Mouse (Mus musculus): ENCODE measurements around the gene Tmem119. TPM values are rescaled to one million over a fixed set of nuclear protein-coding genes. Genes with fewer than 3 reads are reported as not detected.

The Tmem119 gene
- polyA plus RNA-seq, 1 experiment from 2014 or later = 4.0 TPM

DNA sequence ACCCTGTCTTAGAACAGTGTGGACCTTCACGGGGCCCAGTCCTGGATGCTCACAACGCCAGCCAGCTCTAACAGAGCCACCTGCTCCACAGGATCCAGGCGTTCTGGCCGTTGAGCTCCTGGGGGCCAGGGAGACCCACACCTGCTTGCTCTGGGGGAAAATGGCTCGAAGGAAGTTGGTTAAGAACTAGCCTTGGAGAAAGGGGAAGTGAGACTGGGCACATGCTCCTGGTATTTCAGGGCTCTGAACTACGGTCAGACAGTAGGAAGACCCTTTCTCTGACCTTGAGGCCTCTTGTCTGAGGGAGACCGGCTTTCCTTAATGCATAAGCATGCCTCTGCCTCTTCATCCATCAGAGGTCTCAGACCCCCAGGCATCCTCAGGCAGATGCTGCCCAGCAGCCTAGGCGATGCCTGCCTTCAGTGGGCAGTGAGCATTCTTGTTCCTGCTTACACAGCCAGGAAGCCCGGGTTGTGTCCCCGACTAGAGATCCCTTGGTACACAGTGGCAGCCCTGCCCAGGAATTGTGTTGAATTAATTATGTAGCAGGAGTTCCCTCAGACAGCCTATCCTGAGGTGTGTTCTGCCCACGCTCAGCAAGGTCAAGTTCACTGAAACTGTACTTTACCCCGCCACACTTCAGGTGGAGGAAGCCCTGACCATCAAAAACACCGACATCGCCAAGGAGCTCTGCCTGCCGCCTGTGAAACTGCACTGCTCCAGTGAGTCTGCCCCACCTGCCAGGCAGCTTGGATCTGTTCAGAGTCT lies 24.0 kb downstream of the Tmem119 start:
- Histone ChIP-seq H3K4me1 (replicated peaks) (peaks cover 23% of the 10 kb centered on the region), H3K4me2 (no peak overlapping the region), H3K9ac (no peak overlapping the region), H3K4me3 (replicated peaks) (no peak overlapping the region), H3K27ac (replicated peaks) (peak overlapping the region; percentile 72), H3K36me3 (replicated peaks) (peaks cover 47% of the 10 kb centered on the region), H3K27me3 (no peaks in the 10 kb centered on the region), H3K9me3 (replicated peaks) (no peaks in the 10 kb centered on the region)
- 57% methylated on average over 15 of the region's 15 CpGs for WGBS (ENCODE audit: insufficient replicate concordance)
- ATAC-seq (ENCODE audit: insufficient read depth) = no peak

DNA sequence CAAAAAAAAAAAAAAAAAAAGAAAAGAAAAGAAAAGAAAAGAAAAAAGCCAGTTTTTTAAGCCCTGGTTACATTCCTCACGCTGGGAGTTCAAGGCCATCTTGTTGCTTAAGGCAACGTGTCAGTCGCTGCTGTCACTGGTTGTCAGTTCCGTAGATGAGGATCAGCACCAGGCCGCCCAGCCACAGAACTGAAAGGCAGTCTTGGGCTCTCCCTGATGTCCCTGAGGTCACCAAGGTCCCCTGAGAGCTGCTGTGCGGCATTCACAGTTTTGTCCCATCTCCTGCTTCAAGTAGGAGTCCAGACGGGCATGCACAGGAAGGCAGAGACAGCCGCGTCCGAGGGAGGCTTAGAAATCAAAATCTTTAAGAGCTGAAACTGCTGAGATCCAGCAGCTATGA lies 24.7 kb downstream of the Tmem119 start:
- peaks cover 47% of the 10 kb centered on the region for H3K36me3 ChIP-seq (replicated peaks)
- H3K4me2 ChIP-seq = no peak overlapping the region
- no peak overlapping the region for H3K4me3 ChIP-seq (replicated peaks)
- no peaks in the 10 kb centered on the region for H3K27me3 ChIP-seq
- H3K9ac ChIP-seq = no peak overlapping the region
- WGBS (ENCODE audit: insufficient replicate concordance) = 79% methylated on average over 10 of the region's 10 CpGs
- ATAC-seq (ENCODE audit: insufficient read depth) = no peak
- H3K4me1 ChIP-seq (replicated peaks) = peaks cover 28% of the 10 kb centered on the region
- H3K27ac ChIP-seq (replicated peaks) = peak overlapping the region; percentile 72
- no peaks in the 10 kb centered on the region for H3K9me3 ChIP-seq (replicated peaks)

DNA sequence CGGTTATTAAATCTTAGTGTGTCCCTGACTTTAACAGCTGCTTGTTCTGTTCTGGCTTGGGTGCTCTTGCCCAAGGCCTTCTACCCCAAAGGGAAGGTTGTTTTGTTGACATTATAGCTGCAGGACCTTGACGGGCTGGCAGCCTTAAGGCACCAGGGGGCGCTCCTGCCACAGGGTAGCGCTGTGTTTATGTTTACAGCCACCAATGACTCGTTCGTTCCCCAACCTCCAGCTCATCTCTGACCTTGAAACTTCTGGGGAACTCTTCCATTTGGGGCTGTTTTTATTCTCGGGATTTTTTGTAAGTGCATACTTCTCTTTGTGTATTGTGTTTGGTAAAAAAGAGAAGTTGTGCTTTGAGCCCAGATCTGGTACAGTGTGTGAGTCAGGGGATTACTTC lies 26.7 kb downstream of the Tmem119 start:
- peak overlapping the region; percentile 92 for H3K4me2 ChIP-seq
- H3K4me3 ChIP-seq (replicated peaks) = peak overlapping the region; percentile 95
- peak overlapping the region; percentile 81 for H3K9ac ChIP-seq
- no peaks in the 10 kb centered on the region for H3K9me3 ChIP-seq (replicated peaks)
- peak overlapping the region; percentile 91 for H3K27ac ChIP-seq (replicated peaks)
- 0% methylated on average over 7 of the region's 7 CpGs for WGBS (ENCODE audit: insufficient replicate concordance)
- peak; percentile 36 for ATAC-seq (ENCODE audit: insufficient read depth)
- no peaks in the 10 kb centered on the region for H3K27me3 ChIP-seq
- peaks cover 46% of the 10 kb centered on the region for H3K4me1 ChIP-seq (replicated peaks)
- H3K36me3 ChIP-seq (replicated peaks) = peaks cover 48% of the 10 kb centered on the region

DNA sequence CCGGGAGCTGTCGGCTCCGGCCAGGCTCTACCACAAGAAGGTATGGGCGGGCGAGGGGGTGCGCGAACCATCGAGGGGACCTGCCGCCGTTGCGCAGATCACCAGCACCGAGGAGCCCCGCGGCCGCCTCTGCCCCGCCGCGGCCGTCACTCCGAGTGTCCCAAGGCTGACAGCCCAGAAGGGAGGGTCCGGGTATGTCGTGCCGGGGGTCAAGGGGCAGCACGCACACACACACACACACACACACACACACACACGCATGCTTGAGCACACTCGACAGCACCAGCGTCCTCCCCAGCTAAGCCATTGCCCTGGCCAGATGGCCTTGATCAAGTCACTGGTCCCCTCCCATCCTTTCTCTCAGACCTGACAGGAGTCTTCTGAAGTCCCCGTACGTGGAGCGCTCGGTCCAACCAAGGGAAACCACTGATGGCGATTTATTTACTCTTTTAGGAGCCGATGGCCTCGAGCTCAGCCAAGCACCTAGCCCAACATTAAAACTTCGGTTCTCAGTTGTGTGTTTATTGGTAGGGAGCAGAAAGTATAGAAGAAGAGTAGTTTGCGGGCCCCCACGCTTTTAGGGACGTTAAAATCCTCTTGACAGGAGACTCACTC lies 27.3 kb downstream of the Tmem119 start:
- peak overlapping the region; percentile 92 for H3K4me2 ChIP-seq
- peaks cover 48% of the 10 kb centered on the region for H3K36me3 ChIP-seq (replicated peaks)
- ATAC-seq (ENCODE audit: insufficient read depth) = peak; percentile 26
- H3K4me1 ChIP-seq (replicated peaks) = peaks cover 43% of the 10 kb centered on the region
- H3K27me3 ChIP-seq = no peaks in the 10 kb centered on the region
- peak overlapping the region; percentile 81 for H3K9ac ChIP-seq
- H3K4me3 ChIP-seq (replicated peaks) = peak overlapping the region; percentile 95
- H3K9me3 ChIP-seq (replicated peaks) = no peaks in the 10 kb centered on the region
- peak overlapping the region; percentile 91 for H3K27ac ChIP-seq (replicated peaks)
- 1% methylated on average over 38 of the region's 38 CpGs for WGBS (ENCODE audit: insufficient replicate concordance)

DNA sequence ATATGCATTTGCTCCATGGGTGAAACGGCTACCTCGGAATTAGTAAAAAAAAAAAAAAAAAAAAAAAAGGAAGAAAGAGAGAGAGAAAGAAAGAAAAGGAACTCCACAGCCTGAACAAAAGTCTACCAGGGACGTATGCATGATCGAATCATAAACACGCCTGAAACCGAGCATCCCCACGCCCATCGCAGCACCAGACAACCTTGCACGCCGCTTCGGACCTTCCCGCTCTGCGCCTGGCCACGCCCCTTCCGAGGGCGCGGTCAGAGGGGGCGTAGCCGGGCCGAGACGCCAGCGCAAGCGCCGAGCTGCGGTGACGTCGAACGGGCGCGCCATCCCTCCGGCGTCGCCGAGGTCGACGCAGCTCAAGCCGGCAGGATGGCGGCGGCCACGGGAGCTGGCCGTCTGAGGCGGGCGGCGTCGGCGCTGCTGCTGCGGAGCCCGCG lies 27.8 kb downstream of the Tmem119 start, which contains the start of the genes Sart3 and Iscu:
Sart3 (minus strand) TSS at position 61 of the 446 bp plus-strand sequence.
Iscu (plus strand) TSS at position 299 of the 446 bp plus-strand sequence.
- peak within 1 kb of the TSS; percentile 91 for H3K27ac ChIP-seq (replicated peaks)
- H3K4me3 ChIP-seq (replicated peaks) = peak within 1 kb of the TSS; percentile 95
- no peaks in the 10 kb centered on the region for H3K27me3 ChIP-seq
- H3K36me3 ChIP-seq (replicated peaks) = peaks cover 49% of the 10 kb centered on the region
- H3K4me2 ChIP-seq = peak within 1 kb of the TSS; percentile 92
- under 1% methylated on average over 45 of the region's 49 CpGs for WGBS (ENCODE audit: insufficient replicate concordance)
- H3K9me3 ChIP-seq (replicated peaks) = no peaks in the 10 kb centered on the region
- peaks cover 43% of the 10 kb centered on the region for H3K4me1 ChIP-seq (replicated peaks)
- ATAC-seq (ENCODE audit: insufficient read depth) = peak; percentile 78
- peak within 1 kb of the TSS; percentile 91 for H3K9ac ChIP-seq

DNA sequence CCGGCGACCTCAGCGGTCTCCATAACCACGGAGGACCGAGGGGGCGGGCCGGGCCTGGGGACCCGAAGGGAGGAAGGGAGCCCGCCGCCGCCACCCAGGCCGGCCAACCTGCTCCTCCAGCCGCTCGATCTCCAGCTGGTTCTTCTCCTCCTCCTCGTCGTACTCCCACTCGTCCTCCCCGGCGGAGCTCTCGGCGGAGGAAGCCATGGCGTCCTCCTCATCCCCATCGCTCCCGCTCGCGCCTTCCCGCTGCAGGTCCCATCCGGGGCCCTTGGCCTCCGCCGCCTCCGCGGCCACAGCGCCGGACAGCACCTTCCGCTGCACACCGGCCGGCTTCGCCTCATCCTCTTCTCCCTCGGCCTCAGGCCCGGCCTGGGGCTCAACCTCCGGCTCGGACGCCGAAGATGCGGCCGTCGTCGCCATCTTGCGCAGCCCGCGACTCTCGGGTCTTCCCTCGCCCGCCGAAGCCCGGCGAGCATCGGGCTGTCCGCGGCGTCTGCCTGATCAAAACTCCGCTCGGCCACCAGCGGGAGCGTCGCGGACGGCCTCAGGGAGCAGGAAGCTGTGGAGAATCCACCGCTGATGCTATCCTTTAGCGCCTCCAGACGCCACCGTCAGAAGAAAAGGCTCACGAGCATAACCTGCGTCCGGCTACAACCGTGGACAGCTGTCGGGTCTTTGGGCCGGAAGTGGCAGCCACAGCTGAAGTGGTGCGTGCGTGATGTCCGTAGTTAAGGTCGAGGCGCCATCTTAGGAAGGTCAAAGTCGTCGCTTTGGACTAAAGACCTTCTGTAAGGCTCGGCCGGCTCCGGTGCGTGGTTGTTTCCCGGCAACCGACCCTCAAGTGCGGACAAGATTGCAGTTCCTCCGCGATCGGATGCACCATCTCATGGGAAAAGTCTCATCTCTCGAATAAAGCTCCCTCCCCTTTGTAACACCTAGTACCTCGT lies 28.8 kb downstream of the Tmem119 start:
- Histone ChIP-seq H3K36me3 (replicated peaks) (peaks cover 49% of the 10 kb centered on the region), H3K4me2 (peak overlapping the region; percentile 92), H3K9me3 (replicated peaks) (no peaks in the 10 kb centered on the region), H3K4me3 (replicated peaks) (peak overlapping the region; percentile 95), H3K27ac (replicated peaks) (peak overlapping the region; percentile 91), H3K9ac (peak overlapping the region; percentile 91), H3K27me3 (no peaks in the 10 kb centered on the region), H3K4me1 (replicated peaks) (peaks cover 43% of the 10 kb centered on the region)
- under 1% methylated on average over 97 of the region's 97 CpGs for WGBS (ENCODE audit: insufficient replicate concordance)
- peak; percentile 78 for ATAC-seq (ENCODE audit: insufficient read depth)

DNA sequence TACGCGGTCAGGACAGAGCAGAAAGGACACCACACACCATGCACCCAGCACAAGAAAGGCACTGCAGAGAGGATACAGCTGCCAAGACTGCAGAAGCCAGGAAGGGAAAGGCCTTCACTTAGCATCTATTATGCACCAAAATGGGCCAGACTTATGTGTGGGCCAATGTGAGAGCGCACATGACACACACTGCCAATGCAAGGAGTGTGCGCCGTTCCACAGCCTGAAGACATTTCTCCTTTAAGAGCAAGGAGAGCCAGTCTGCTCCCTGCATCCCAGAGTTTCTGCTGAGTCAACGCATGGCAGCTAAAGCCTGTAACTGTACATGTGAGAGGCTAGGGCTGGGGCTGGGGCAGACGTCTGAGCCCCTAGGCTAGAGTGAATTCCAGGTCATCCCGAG lies 31.5 kb downstream of the Tmem119 start:
- H3K9ac ChIP-seq = no peak overlapping the region
- ATAC-seq (ENCODE audit: insufficient read depth) = no peak
- H3K4me3 ChIP-seq (replicated peaks) = no peak overlapping the region
- peak overlapping the region; percentile 1; the same call in 1 of the 2 replicates for H3K4me2 ChIP-seq
- peaks cover 42% of the 10 kb centered on the region for H3K4me1 ChIP-seq (replicated peaks)
- no peaks in the 10 kb centered on the region for H3K27me3 ChIP-seq
- WGBS (ENCODE audit: insufficient replicate concordance) = 86% methylated on average over 8 of the region's 8 CpGs
- no peaks in the 10 kb centered on the region for H3K9me3 ChIP-seq (replicated peaks)
- peaks cover 47% of the 10 kb centered on the region for H3K36me3 ChIP-seq (replicated peaks)
- H3K27ac ChIP-seq (replicated peaks) = no peak overlapping the region

DNA sequence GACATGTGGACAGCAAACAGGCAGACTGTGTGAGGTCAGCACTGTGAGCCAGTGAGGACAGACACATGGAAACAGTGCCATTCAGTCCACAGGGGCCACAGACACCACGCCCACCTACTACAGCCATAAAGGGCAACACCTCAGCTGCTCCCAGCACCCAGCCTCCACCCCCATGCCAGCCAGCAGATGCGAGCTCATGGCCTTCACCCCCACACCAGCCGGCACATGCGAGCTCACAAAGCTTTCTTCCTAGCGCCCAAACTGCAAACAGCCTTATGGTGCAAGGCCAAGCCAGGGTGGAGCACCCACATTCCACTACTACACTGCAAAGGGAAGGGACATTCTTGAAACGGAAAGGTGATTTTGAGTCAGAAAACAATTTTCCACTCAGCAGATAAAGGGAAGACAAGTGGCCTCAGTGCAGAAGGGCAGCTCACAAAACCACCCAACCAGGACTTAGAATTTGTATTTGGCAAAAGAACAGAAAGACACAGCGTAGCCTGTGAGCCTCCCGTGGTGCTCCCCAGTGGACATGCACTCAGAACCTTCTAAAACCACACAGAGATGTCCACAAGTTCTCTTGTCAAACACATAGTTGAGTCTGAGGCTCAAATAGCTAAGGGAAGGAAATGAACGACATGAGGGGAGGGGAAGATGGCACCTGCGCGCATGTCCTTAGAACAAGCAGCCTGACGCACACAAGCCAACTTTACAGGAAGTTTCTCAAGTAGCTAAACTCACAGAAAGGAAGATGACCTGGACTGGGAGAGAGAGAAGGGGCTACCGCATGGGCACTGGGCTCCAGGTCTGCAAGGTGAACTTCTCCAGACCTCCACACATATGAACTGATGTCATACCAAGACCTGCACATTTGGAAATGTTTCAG lies 34.4 kb downstream of the Tmem119 start:
- 69% methylated on average over 13 of the region's 13 CpGs for WGBS (ENCODE audit: insufficient replicate concordance)
- H3K9ac ChIP-seq = no peak overlapping the region
- H3K4me1 ChIP-seq (replicated peaks) = peaks cover 28% of the 10 kb centered on the region
- H3K27me3 ChIP-seq = no peaks in the 10 kb centered on the region
- H3K4me3 ChIP-seq (replicated peaks) = no peak overlapping the region
- H3K4me2 ChIP-seq = no peak overlapping the region
- ATAC-seq (ENCODE audit: insufficient read depth) = no peak
- H3K9me3 ChIP-seq (replicated peaks) = no peaks in the 10 kb centered on the region
- H3K36me3 ChIP-seq (replicated peaks) = peaks cover 76% of the 10 kb centered on the region
- H3K27ac ChIP-seq (replicated peaks) = no peak overlapping the region

DNA sequence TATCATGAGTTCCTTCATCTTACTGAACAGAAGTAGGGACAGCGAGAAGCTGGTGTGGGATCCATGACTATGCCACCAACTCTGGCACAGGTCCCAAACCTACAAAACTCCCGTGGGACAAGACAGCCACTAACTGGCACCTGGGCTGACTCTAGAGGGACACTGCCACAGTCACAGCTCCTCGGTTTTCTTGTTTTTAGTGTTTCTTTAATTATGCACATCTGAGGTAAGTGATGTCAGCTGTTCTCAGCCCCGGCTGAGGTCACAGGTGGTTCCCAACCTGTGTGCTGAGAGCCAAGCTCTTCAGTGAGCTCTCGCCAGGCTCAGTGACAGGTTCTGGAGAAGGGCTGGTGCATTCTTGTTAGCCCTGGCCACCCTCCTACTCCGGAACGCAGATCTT lies 35.9 kb downstream of the Tmem119 start:
- Histone ChIP-seq H3K36me3 (replicated peaks) (peaks cover 90% of the 10 kb centered on the region), H3K4me2 (no peak overlapping the region), H3K9ac (no peak overlapping the region), H3K9me3 (replicated peaks) (no peaks in the 10 kb centered on the region), H3K27ac (replicated peaks) (no peak overlapping the region), H3K27me3 (no peaks in the 10 kb centered on the region), H3K4me1 (replicated peaks) (peaks cover 14% of the 10 kb centered on the region), H3K4me3 (replicated peaks) (no peak overlapping the region)
- no peak for ATAC-seq (ENCODE audit: insufficient read depth)
- WGBS (ENCODE audit: insufficient replicate concordance) = 79% methylated on average over 7 of the region's 7 CpGs

DNA sequence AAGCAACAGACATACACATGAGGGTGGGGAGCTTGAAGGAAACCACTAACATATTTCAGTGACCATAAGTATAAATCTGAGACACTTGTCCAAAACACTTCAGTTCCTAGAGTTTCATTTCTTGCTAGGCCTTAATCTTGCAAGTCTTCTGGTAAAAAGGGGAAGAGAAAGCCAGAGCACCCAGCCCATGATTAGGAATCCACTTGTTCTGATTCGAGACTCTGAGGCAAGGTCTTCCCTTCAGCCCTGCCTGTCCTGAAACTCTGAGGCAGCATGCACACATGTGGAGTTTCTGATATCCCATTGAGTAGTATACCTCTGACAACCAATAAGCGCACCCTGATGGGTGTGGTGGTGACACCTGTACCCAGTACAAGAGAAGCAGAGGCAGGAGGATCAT lies 38.7 kb downstream of the Tmem119 start:
- H3K36me3 ChIP-seq (replicated peaks) = peaks cover 95% of the 10 kb centered on the region
- no peak overlapping the region for H3K4me3 ChIP-seq (replicated peaks)
- H3K9ac ChIP-seq = no peak overlapping the region
- H3K27ac ChIP-seq (replicated peaks) = no peak overlapping the region
- H3K27me3 ChIP-seq = no peaks in the 10 kb centered on the region
- no peak for ATAC-seq (ENCODE audit: insufficient read depth)
- no peaks in the 10 kb centered on the region for H3K9me3 ChIP-seq (replicated peaks)
- WGBS (ENCODE audit: insufficient replicate concordance) = 72% methylated on average over 2 of the region's 2 CpGs
- H3K4me1 ChIP-seq (replicated peaks) = peaks cover 7% of the 10 kb centered on the region; the same call in 1 of the 2 replicates
- H3K4me2 ChIP-seq = no peak overlapping the region

All from liver, embryonic 15.5 days (tissue).